Mouse (Mus musculus): ENCODE results near the gene Gata3. TPM values are rescaled to one million over a fixed set of nuclear protein-coding genes. Genes with fewer than 3 reads are reported as not detected.

Gene Gata3
- polyA plus RNA-seq, 1 experiment from 2014 or later: 8.7 TPM

DNA sequence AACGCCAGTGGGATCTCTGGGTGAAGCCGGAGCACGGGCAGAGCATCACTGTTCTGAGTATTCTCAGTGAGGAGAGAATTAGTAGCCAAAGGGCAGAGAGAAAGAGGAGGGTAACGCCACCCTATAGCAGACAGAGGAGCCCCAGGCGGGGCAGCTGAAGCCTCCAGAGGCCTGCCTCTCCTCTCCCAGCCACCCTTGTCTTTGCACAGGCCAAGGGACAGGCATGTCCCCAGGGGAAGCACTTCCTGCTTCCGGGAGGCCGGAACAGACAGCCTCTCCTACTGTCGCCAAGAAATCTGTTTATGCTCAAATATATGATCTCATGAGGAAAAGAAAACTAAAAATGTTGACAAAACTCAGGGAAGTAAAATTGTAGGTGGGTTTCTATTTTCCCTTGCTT is 69.2 kb downstream of the Gata3 start:
- Histone ChIP-seq H3K4me3 (ENCODE audit: low read depth, low read length) (no peak overlapping the region), H3K36me3 (ENCODE audit: control insufficient read depth, insufficient read depth, low read length) (no peaks in the 10 kb centered on the region), H3K4me2 (ENCODE audit: low read depth, low read length) (no peak overlapping the region), H3K9ac (replicated peaks; ENCODE audit: low read depth, low read length) (no peak overlapping the region), H3K4me1 (ENCODE audit: control insufficient read depth, insufficient read depth, low read length) (no peaks in the 10 kb centered on the region), H3K27me3 (ENCODE audit: control insufficient read depth, insufficient read depth, low read length) (no peaks in the 10 kb centered on the region), H3K27ac (ENCODE audit: low read depth, low read length) (no peak overlapping the region), H3K9me3 (ENCODE audit: control insufficient read depth, low read length) (no peaks in the 10 kb centered on the region)
- no peak for ATAC-seq (ENCODE audit: low read depth)
- WGBS: 85% methylated on average over 8 of the region's 8 CpGs

DNA sequence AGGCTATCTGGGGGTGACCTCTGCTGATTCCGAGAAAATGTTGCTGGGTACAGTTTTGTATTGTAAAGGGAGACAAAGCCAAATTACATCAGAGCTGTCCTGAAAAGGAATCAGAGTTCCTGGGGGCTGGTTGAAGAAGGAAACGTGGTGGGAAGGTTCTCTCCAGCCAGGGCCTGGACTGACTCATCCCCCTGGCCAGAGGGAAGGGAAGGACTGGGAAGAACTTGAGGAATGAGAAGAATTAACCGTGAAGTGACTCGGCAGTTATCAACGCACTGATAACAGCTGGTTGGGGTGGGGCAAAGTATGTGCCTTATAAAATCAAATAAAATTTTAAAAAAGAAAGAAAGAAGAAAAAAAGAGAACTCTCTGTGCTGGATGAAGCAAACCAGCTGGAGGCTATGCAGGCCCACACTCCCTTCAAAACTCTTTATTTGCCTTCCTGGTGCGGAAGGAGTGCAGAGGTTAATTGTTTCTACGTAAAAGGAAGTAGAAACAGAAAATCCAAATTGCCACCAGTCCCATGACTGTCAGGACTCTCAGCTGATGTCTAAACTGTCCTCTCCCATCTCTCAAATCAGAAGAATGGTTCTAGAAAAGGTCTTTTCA is 71.6 kb downstream of the Gata3 start:
- Histone ChIP-seq H3K4me3 (ENCODE audit: low read depth, low read length) (no peak overlapping the region), H3K4me2 (ENCODE audit: low read depth, low read length) (no peak overlapping the region), H3K36me3 (ENCODE audit: control insufficient read depth, insufficient read depth, low read length) (no peaks in the 10 kb centered on the region), H3K9me3 (ENCODE audit: control insufficient read depth, low read length) (no peaks in the 10 kb centered on the region), H3K9ac (replicated peaks; ENCODE audit: low read depth, low read length) (no peak overlapping the region), H3K27ac (ENCODE audit: low read depth, low read length) (no peak overlapping the region), H3K4me1 (ENCODE audit: control insufficient read depth, insufficient read depth, low read length) (no peaks in the 10 kb centered on the region), H3K27me3 (ENCODE audit: control insufficient read depth, insufficient read depth, low read length) (no peaks in the 10 kb centered on the region)
- ATAC-seq (ENCODE audit: low read depth): no peak
- 74% methylated on average over 7 of the region's 7 CpGs for WGBS

Other genes with a start within 250 kb of the Gata3 start
- gene 4930412O13Rik, start 8.8 kb downstream of the Gata3 start, polyA plus RNA-seq (2014; fragmentation: Nextera tagmentation; extraction: Ambion mirVana): 0.94 TPM in 1 of 2 replicates, not detected in the other
- gene 9230102O04Rik, start 494 bp downstream of the Gata3 start, polyA plus RNA-seq (2014; fragmentation: Nextera tagmentation; extraction: Ambion mirVana): 0.46 TPM in 1 of 2 replicates, not detected in the other
- 14.3 and 14.7 TPM in 2 replicates for gene Taf3, start 158.6 kb upstream of the Gata3 start, polyA plus RNA-seq (2014; fragmentation: Nextera tagmentation; extraction: Ambion mirVana)
- gene Atp5c1, start 190.5 kb upstream of the Gata3 start, polyA plus RNA-seq (2014; fragmentation: Nextera tagmentation; extraction: Ambion mirVana): 612 and 652 TPM in 2 replicates
- gene Kin, start 190.6 kb upstream of the Gata3 start, polyA plus RNA-seq (2014; fragmentation: Nextera tagmentation; extraction: Ambion mirVana): 26.8 and 29.5 TPM in 2 replicates
- gene Itih2, start 241.4 kb upstream of the Gata3 start, polyA plus RNA-seq (2014; fragmentation: Nextera tagmentation; extraction: Ambion mirVana): 0.23 and 4.1 TPM in 2 replicates